Mouse (Mus musculus) brain, embryonic 14.5 days (tissue): ENCODE data around the gene Trpv5. TPM values are rescaled to one million over a fixed set of nuclear protein-coding genes. Genes with fewer than 3 reads are reported as not detected.

Experiments used
- DNase-seq: peaks from one replicate; pipeline ENCODE4 v3.0.0-alpha.2; 2011; ENCODE audit warnings: low read depth
- CTCF ChIP-seq: fragments of 200-500 bp; IDR thresholded peaks from 2 replicates; pipeline ENCODE4 v1.5.1; 2012; ENCODE audit warnings: inconsistent platforms, mild to moderate bottlenecking, moderate library complexity, borderline replicate concordance; ENCODE audit not compliant: insufficient read depth, insufficient read length; ENCODE audit errors: extremely low read depth
- POLR2A ChIP-seq: fragments of 200-500 bp; IDR thresholded peaks from 2 replicates; pipeline ENCODE4 v1.6.1; 2012; ENCODE audit warnings: mild to moderate bottlenecking, inconsistent platforms, borderline replicate concordance; ENCODE audit not compliant: poor library complexity, insufficient read depth, insufficient read length, severe bottlenecking; ENCODE audit errors: extremely low read depth
- polyA plus RNA-seq: library from polyadenylated mRNA; depleted of rRNA; stranded (reverse); fragments of >200 nt; gene quantifications from 2 replicates; pipeline ENCODE4 v1.2.3, GENCODE M21; 2012

The Trpv5 gene
- polyA plus RNA-seq, 1 experiment: not detected

GRCm38 (mm10) chr6:41684131-41684530, 3.6 kb upstream of the Trpv5 start, which contains the start of gene Llcfc1:
Llcfc1 (plus strand) TSS chr6:41684431.
- no peak for DNase-seq
- no peak for TF ChIP-seq CTCF

GRCm38 (mm10) chr6:41681656-41682055, 1.1 kb upstream of the Trpv5 start:
- DNase-seq: no peak
- TF ChIP-seq CTCF (no peak), POLR2A (no peak)

- TF ChIP-seq POLR2A: no peak
- no peak for TF ChIP-seq CTCF
- DNase-seq: no peak
Observed at GRCm38 (mm10) chr6:41676530-41676929, 4.0 kb downstream of the Trpv5 start.

GRCm38 (mm10) chr6:41662320-41662719, 18.2 kb downstream of the Trpv5 start:
- peak; percentile 8 for DNase-seq

GRCm38 (mm10) chr6:41658487-41658886, 22.1 kb downstream of the Trpv5 start:
- no peak for DNase-seq
- no peak for TF ChIP-seq CTCF
- TF ChIP-seq POLR2A: no peak

More at GRCm38 (mm10) chr6:41662320-41662719, 18.2 kb downstream of the Trpv5 start:
- TF ChIP-seq POLR2A (no peak), CTCF (peak; percentile 25; the same call in 1 of the 2 replicates)

- TF ChIP-seq CTCF (no peak), POLR2A (no peak)
- no peak for DNase-seq
Observed at GRCm38 (mm10) chr6:41654648-41655047, 25.9 kb downstream of the Trpv5 start.

GRCm38 (mm10) chr6:41653173-41653572, 27.4 kb downstream of the Trpv5 start:
- DNase-seq: no peak
- TF ChIP-seq POLR2A (no peak), CTCF (no peak)

GRCm38 (mm10) chr6:41646672-41647071, 33.9 kb downstream of the Trpv5 start:
- TF ChIP-seq CTCF (no peak), POLR2A (no peak)

GRCm38 (mm10) chr6:41646220-41646619, 34.3 kb downstream of the Trpv5 start:
- no peak for TF ChIP-seq CTCF
- no peak for TF ChIP-seq POLR2A
- no peak for DNase-seq

More at GRCm38 (mm10) chr6:41646672-41647071, 33.9 kb downstream of the Trpv5 start:
- no peak for DNase-seq

GRCm38 (mm10) chr6:41643227-41643626, 37.3 kb downstream of the Trpv5 start:
- TF ChIP-seq POLR2A (no peak), CTCF (no peak)
- DNase-seq: no peak

GRCm38 (mm10) chr6:41642765-41643164, 37.8 kb downstream of the Trpv5 start:
- no peak for TF ChIP-seq CTCF
- TF ChIP-seq POLR2A: no peak
- no peak for DNase-seq

- DNase-seq: no peak
- TF ChIP-seq POLR2A (no peak), CTCF (no peak)
Observed at GRCm38 (mm10) chr6:41641173-41641866, 39.2 kb downstream of the Trpv5 start.

GRCm38 (mm10) chr6:41640449-41640848, 40.1 kb downstream of the Trpv5 start:
- TF ChIP-seq CTCF (no peak), POLR2A (no peak)
- peak; percentile 22 for DNase-seq
